Mouse (Mus musculus) midbrain, embryonic 13.5 days (tissue): ENCODE measurements around the gene 1810062G17Rik. TPM values are rescaled to one million over a fixed set of nuclear protein-coding genes. Genes with fewer than 3 reads are reported as not detected.

Experiments used
- ATAC-seq: fragments of 200-750 bp; cut with Nextera tagmentation; 2 replicates; pipeline ENCODE4 v1.8.0; 2017; ENCODE audit warnings: mild to moderate bottlenecking, moderate TSS enrichment, moderate library complexity
- H3K27ac ChIP-seq: fragments of 300-500 bp; sonication (generic); 2 replicates; pipeline ENCODE4 v1.5.1; 2015; ENCODE audit warnings: inconsistent platforms, mild to moderate bottlenecking, moderate library complexity
- H3K27me3 ChIP-seq: fragments of 300-500 bp; sonication (generic); 2 replicates; pipeline ENCODE4 v1.6.1; 2015; ENCODE audit warnings: mild to moderate bottlenecking, inconsistent platforms
- H3K36me3 ChIP-seq: fragments of 300-500 bp; sonication (generic); 2 replicates; pipeline ENCODE4 v1.6.1; 2015; ENCODE audit warnings: mild to moderate bottlenecking, inconsistent platforms
- H3K4me1 ChIP-seq: fragments of 300-500 bp; sonication (generic); replicated peaks from 2 replicates; pipeline ENCODE4 v1.6.1; 2015; ENCODE audit warnings: inconsistent platforms
- H3K4me2 ChIP-seq: fragments of 300-500 bp; sonication (generic); replicated peaks from 2 replicates; pipeline ENCODE4 v1.6.1; 2015; ENCODE audit warnings: moderate library complexity, mild to moderate bottlenecking, inconsistent platforms
- H3K4me3 ChIP-seq: fragments of 300-500 bp; sonication (generic); replicated peaks from 2 replicates; pipeline ENCODE4 v1.5.1; 2015; ENCODE audit warnings: mild to moderate bottlenecking, inconsistent platforms
- H3K9ac ChIP-seq: fragments of 300-500 bp; sonication (generic); replicated peaks from 2 replicates; pipeline ENCODE4 v1.6.1; 2015; ENCODE audit warnings: mild to moderate bottlenecking, inconsistent platforms
- H3K9me3 ChIP-seq: fragments of 300-500 bp; sonication (generic); 2 replicates; pipeline ENCODE4 v1.6.1; 2016; ENCODE audit warnings: mild to moderate bottlenecking, inconsistent platforms
- WGBS: fragments of 180-500 bp; shearing (Covaris S2); methylation state at CpG from one replicate; pipeline ENCODE4 v1.1.7; 2015; 5-methylcytosine and 5-hydroxymethylcytosine counted together
- polyA plus RNA-seq: library from polyadenylated mRNA; unstranded; fragments of >200 nt; fragmentation: Nextera tagmentation; extraction: Ambion mirVana; gene quantifications from 2 replicates; pipeline ENCODE4 v1.2.1, GENCODE M21; 2015

Gene 1810062G17Rik
- polyA plus RNA-seq, 1 experiment from 2014 or later, result 0.71 TPM

- H3K27me3 ChIP-seq, result no peaks in the 10 kb centered on the region
- 94% methylated on average over 7 of the region's 7 CpGs for WGBS
- H3K9me3 ChIP-seq, result no peaks in the 10 kb centered on the region
- no peaks in the 10 kb centered on the region for H3K36me3 ChIP-seq
- no peak for ATAC-seq
- H3K27ac ChIP-seq, result no peak overlapping the region
- no peaks in the 10 kb centered on the region for H3K4me1 ChIP-seq
- H3K4me3 ChIP-seq, result no peak overlapping the region
- H3K9ac ChIP-seq, result no peak overlapping the region
- no peak overlapping the region for H3K4me2 ChIP-seq
Observed at GRCm38 (mm10) chr3:36460717-36461116, 15.0 kb upstream of the 1810062G17Rik start.

GRCm38 (mm10) chr3:36461819-36462218, 13.9 kb upstream of the 1810062G17Rik start:
- Histone ChIP-seq H3K27ac (no peak overlapping the region), H3K9me3 (no peaks in the 10 kb centered on the region), H3K4me3 (no peak overlapping the region), H3K4me2 (no peak overlapping the region), H3K36me3 (no peaks in the 10 kb centered on the region), H3K9ac (no peak overlapping the region), H3K27me3 (no peaks in the 10 kb centered on the region), H3K4me1 (no peaks in the 10 kb centered on the region)
- ATAC-seq, result no peak
- 87% methylated on average over 5 of the region's 5 CpGs for WGBS

GRCm38 (mm10) chr3:36462348-36462747, 13.4 kb upstream of the 1810062G17Rik start:
- 30% methylated on average over 1 of the region's 1 CpGs for WGBS
- H3K4me2 ChIP-seq, result no peak overlapping the region
- H3K4me3 ChIP-seq, result no peak overlapping the region
- H3K27me3 ChIP-seq, result no peaks in the 10 kb centered on the region
- no peak overlapping the region for H3K27ac ChIP-seq
- no peak overlapping the region for H3K9ac ChIP-seq
- H3K9me3 ChIP-seq, result no peaks in the 10 kb centered on the region
- no peaks in the 10 kb centered on the region for H3K4me1 ChIP-seq
- no peak for ATAC-seq
- H3K36me3 ChIP-seq, result no peaks in the 10 kb centered on the region

GRCm38 (mm10) chr3:36465538-36465937, 10.2 kb upstream of the 1810062G17Rik start:
- Histone ChIP-seq H3K9me3 (no peaks in the 10 kb centered on the region), H3K27ac (no peak overlapping the region), H3K9ac (no peak overlapping the region), H3K4me3 (no peak overlapping the region), H3K4me2 (no peak overlapping the region), H3K4me1 (no peaks in the 10 kb centered on the region), H3K36me3 (no peaks in the 10 kb centered on the region), H3K27me3 (no peaks in the 10 kb centered on the region)
- 55% methylated on average over 7 of the region's 7 CpGs for WGBS
- no peak for ATAC-seq

GRCm38 (mm10) chr3:36467632-36468031, 8.1 kb upstream of the 1810062G17Rik start:
- 92% methylated on average over 7 of the region's 7 CpGs for WGBS
- Histone ChIP-seq H3K4me3 (no peak overlapping the region), H3K36me3 (no peaks in the 10 kb centered on the region), H3K9ac (no peak overlapping the region), H3K4me2 (no peak overlapping the region), H3K9me3 (no peaks in the 10 kb centered on the region), H3K27me3 (no peaks in the 10 kb centered on the region), H3K4me1 (no peaks in the 10 kb centered on the region), H3K27ac (no peak overlapping the region)
- no peak for ATAC-seq

GRCm38 (mm10) chr3:36468871-36469270, 6.9 kb upstream of the 1810062G17Rik start:
- Histone ChIP-seq H3K9me3 (no peaks in the 10 kb centered on the region), H3K4me3 (no peak overlapping the region), H3K4me1 (no peaks in the 10 kb centered on the region), H3K4me2 (no peak overlapping the region), H3K9ac (no peak overlapping the region), H3K27me3 (no peaks in the 10 kb centered on the region), H3K27ac (no peak overlapping the region), H3K36me3 (no peaks in the 10 kb centered on the region)
- ATAC-seq, result no peak
- 67% methylated on average over 2 of the region's 2 CpGs for WGBS

- H3K4me2 ChIP-seq, result no peak overlapping the region
- 75% methylated on average over 4 of the region's 4 CpGs for WGBS
- H3K27me3 ChIP-seq, result no peaks in the 10 kb centered on the region; the same call in 1 of the 2 replicates
Observed at GRCm38 (mm10) chr3:36471856-36472255, 3.9 kb upstream of the 1810062G17Rik start.

GRCm38 (mm10) chr3:36473222-36473621, 2.5 kb upstream of the 1810062G17Rik start:
- Histone ChIP-seq H3K4me3 (no peak overlapping the region), H3K36me3 (no peaks in the 10 kb centered on the region), H3K27me3 (peaks cover 5% of the 10 kb centered on the region; the same call in 1 of the 2 replicates), H3K4me1 (peaks cover 16% of the 10 kb centered on the region), H3K27ac (no peak overlapping the region), H3K9me3 (no peaks in the 10 kb centered on the region), H3K9ac (no peak overlapping the region), H3K4me2 (no peak overlapping the region)
- no peak for ATAC-seq
- 95% methylated on average over 5 of the region's 5 CpGs for WGBS

More at GRCm38 (mm10) chr3:36471856-36472255, 3.9 kb upstream of the 1810062G17Rik start:
- Histone ChIP-seq H3K36me3 (no peaks in the 10 kb centered on the region), H3K9me3 (no peaks in the 10 kb centered on the region), H3K4me3 (no peak overlapping the region), H3K9ac (no peak overlapping the region), H3K4me1 (peaks cover 16% of the 10 kb centered on the region), H3K27ac (no peak overlapping the region)
- no peak for ATAC-seq

GRCm38 (mm10) chr3:36474421-36474820, 1.3 kb upstream of the 1810062G17Rik start:
- H3K4me2 ChIP-seq, result peak overlapping the region; percentile 97; the same call in 1 of the 2 replicates
- H3K27ac ChIP-seq, result no peak overlapping the region
- ATAC-seq, result no peak
- no peaks in the 10 kb centered on the region for H3K36me3 ChIP-seq
- no peak overlapping the region for H3K9ac ChIP-seq
- H3K4me1 ChIP-seq, result peaks cover 16% of the 10 kb centered on the region
- H3K4me3 ChIP-seq, result no peak overlapping the region
- peaks cover 5% of the 10 kb centered on the region; the same call in 1 of the 2 replicates for H3K27me3 ChIP-seq
- WGBS, result 75% methylated on average over 5 of the region's 5 CpGs
- H3K9me3 ChIP-seq, result no peaks in the 10 kb centered on the region

- WGBS, result 3% methylated on average over 24 of the region's 24 CpGs
- Histone ChIP-seq H3K4me2 (peak overlapping the region; percentile 97), H3K4me3 (peak overlapping the region; percentile 66), H3K9ac (peak overlapping the region; percentile 69), H3K36me3 (no peaks in the 10 kb centered on the region), H3K4me1 (peaks cover 16% of the 10 kb centered on the region), H3K9me3 (no peaks in the 10 kb centered on the region), H3K27me3 (peaks cover 5% of the 10 kb centered on the region; the same call in 1 of the 2 replicates), H3K27ac (no peak overlapping the region)
- no peak for ATAC-seq
Observed at GRCm38 (mm10) chr3:36474938-36475483, 726 bp upstream of the 1810062G17Rik start.

- no peak overlapping the region for H3K27ac ChIP-seq
- no peak for ATAC-seq
- H3K9ac ChIP-seq, result 0 out of 2 replicates have a peak overlapping the region, but pooled peaks have one; percentile 69
- peaks cover 5% of the 10 kb centered on the region; the same call in 1 of the 2 replicates for H3K27me3 ChIP-seq
- H3K4me3 ChIP-seq, result peak overlapping the region; percentile 66
- peaks cover 16% of the 10 kb centered on the region for H3K4me1 ChIP-seq
- H3K9me3 ChIP-seq, result no peaks in the 10 kb centered on the region
- WGBS, result 39% methylated on average over 20 of the region's 20 CpGs
- H3K4me2 ChIP-seq, result peak overlapping the region; percentile 97
- H3K36me3 ChIP-seq, result no peaks in the 10 kb centered on the region
Observed at GRCm38 (mm10) chr3:36476261-36477155, 771 bp downstream of the 1810062G17Rik start.

GRCm38 (mm10) chr3:36478776-36479175, 3.0 kb downstream of the 1810062G17Rik start:
- no peak for ATAC-seq
- no peak overlapping the region for H3K4me2 ChIP-seq
- H3K36me3 ChIP-seq, result no peaks in the 10 kb centered on the region
- no peak overlapping the region for H3K9ac ChIP-seq
- no peak overlapping the region for H3K4me3 ChIP-seq
- H3K27ac ChIP-seq, result no peak overlapping the region
- H3K4me1 ChIP-seq, result peaks cover 26% of the 10 kb centered on the region
- no peaks in the 10 kb centered on the region for H3K9me3 ChIP-seq
- WGBS, result 67% methylated on average over 8 of the region's 8 CpGs
- H3K27me3 ChIP-seq, result peaks cover 5% of the 10 kb centered on the region; the same call in 1 of the 2 replicates
